Mouse (Mus musculus) CD4-positive, CD25-positive, alpha-beta regulatory T cell (primary cell): Measurements from ENCODE around the gene Scgb1b18. TPM values are rescaled to one million over a fixed set of nuclear protein-coding genes. Genes with fewer than 3 reads are reported as not detected.

Source experiments
- polyA plus RNA-seq: library from polyadenylated mRNA; unstranded; fragments of 100-300 nt; shearing (Covaris generic); gene quantifications from one replicate; pipeline ENCODE4 v1.2.1, GENCODE M21; 2017

The Scgb1b18 gene
- polyA plus RNA-seq: not detected

GRCm38 (mm10) chr7:33185268-33185667 lies at the start of gene Scgb1b18:
Gene Scgb1b18, plus strand, starts transcription at chr7:33185568.

GRCm38 (mm10) chr7:33173764-33174163 lies 11.6 kb upstream of the Scgb1b18 start, which contains the start of gene Scgb2b18:
Gene Scgb2b18, minus strand, starts transcription at chr7:33173864.

Other genes with a start within 250 kb of the Scgb1b18 start
- not detected for gene Scgb2b17, start 129.0 kb upstream of the Scgb1b18 start, polyA plus RNA-seq
- gene Scgb1b17, start 122.1 kb upstream of the Scgb1b18 start, polyA plus RNA-seq: not detected
- gene Scgb2b18, start 11.7 kb upstream of the Scgb1b18 start, polyA plus RNA-seq: not detected
- not detected for gene Scgb2b19, start 94.8 kb downstream of the Scgb1b18 start, polyA plus RNA-seq
- gene Scgb1b19, start 101.7 kb downstream of the Scgb1b18 start, polyA plus RNA-seq: not detected
- not detected for gene Scgb2b20, start 180.8 kb downstream of the Scgb1b18 start, polyA plus RNA-seq
- not detected for gene Scgb1b20, start 187.7 kb downstream of the Scgb1b18 start, polyA plus RNA-seq